8 mouse cellular contexts compared by ENCODE assay signal in the genomic region with DNA sequence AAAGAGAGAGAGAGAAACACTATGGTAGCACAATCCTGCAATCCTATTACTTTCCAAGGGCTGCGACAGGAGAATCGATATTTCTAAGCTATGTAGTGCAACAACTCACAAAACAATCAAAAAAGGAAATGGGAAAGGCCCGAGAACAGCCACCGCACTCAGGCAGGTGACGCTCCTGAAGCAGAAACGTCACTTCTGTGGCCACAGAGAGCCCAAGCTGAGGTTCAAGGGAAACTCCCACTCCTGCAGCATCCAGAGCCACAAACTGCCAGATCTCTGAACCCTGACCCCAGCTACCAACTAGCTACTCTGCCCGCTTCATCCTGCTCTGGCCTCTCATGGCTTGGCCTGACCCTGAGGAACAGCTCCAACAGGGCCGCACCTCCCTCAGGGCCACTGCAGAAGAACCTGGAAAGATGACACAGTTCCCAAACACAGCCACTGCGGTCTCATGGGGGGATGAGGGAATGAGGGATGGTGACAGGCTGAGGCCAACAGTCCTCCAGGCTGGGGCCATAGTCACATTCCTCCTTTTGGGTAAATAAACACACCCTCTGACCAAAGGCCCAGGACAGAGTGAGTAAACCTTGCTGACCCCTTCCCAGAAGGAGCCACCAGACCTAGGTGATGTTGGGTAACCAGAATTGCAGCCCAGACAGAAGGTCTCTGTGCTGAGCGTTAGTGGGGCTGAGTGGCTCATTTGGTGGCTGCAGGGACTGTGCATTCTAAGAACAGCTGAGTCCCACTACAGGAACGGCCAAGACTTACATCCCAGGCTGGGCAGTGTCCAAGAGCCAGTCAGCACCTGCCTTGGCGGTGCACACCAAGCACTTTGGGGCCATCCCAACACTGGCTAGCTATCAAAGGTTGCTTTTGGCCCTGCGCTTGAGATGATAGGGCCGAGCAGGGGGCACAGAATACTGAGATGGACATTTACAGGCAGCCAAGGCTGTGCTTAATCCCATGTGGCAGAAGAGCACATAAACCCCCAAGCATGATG. TPM values are rescaled to one million over a fixed set of nuclear protein-coding genes. Genes with fewer than 3 reads are reported as not detected.
DNase-seq lines count a peak whose midpoint lies in the region; ATAC-seq and TF ChIP-seq lines count a peak whose summit lies in the region.

No protein-coding gene starts in this region.

- WGBS in heart, embryonic 10.5 days: 65% methylated on average over 14 of the region's 14 CpGs
- 60% methylated on average over 14 of the region's 14 CpGs for WGBS in liver, embryonic 16.5 days (ENCODE audit: insufficient replicate concordance)

- no peak for TF ChIP-seq CTCF in left cerebral cortex, adult 2 months (IDR thresholded peaks at IDR 0.05)

- intact Hi-C loops in left cerebral cortex, adult 2 months (cut with DNase I): no loop called here

- DNase-seq in left cerebral cortex, adult 2 months (ENCODE audit: extremely low spot score in 1 of 2, low spot score in 2 of 2): no peak
- DNase-seq in left cerebral cortex, adult 9 months (ENCODE audit: low spot score in 2 of 2): no peak
- no peak for DNase-seq in heart, embryonic 10.5 days (ENCODE audit: low spot score)
- no peak for DNase-seq in urinary bladder, postnatal 10 days (ENCODE audit: low spot score)
- no peak for DNase-seq in adrenal gland, postnatal 4 days (ENCODE audit: low spot score in 2 of 2)
- no peak for DNase-seq in MN1 (ENCODE audit: low spot score)

- peak overlapping the region; percentile 78; the same call in 1 of the 2 replicates for H3K27ac ChIP-seq in left cerebral cortex, adult 2 months
- 0 out of 2 replicates have a peak overlapping the region, but pooled peaks have one; percentile 60 for H3K27ac ChIP-seq in brown adipose tissue, adult 24 weeks (replicated peaks; ENCODE audit: low read depth, low read length)
- peak overlapping the region; percentile 88 for H3K27ac ChIP-seq in heart, embryonic 10.5 days
- peak overlapping the region; percentile 82 for H3K27ac ChIP-seq in liver, embryonic 16.5 days (ENCODE audit: low read length)

- peak; percentile 76 for ATAC-seq in liver, embryonic 16.5 days (ENCODE audit: low read depth)

- peaks cover 30% of the 10 kb centered on the region for H3K4me1 ChIP-seq in brown adipose tissue, adult 24 weeks (ENCODE audit: control insufficient read depth, insufficient read depth, insufficient read length, low read length)
- peaks cover 54% of the 10 kb centered on the region for H3K4me1 ChIP-seq in heart, embryonic 10.5 days
- peaks cover 25% of the 10 kb centered on the region for H3K4me1 ChIP-seq in liver, embryonic 16.5 days (ENCODE audit: control insufficient read depth, low read depth, low read length)

- no peaks in the 10 kb centered on the region for H3K9me3 ChIP-seq in heart, embryonic 10.5 days
- H3K9me3 ChIP-seq in liver, embryonic 16.5 days (replicated peaks; ENCODE audit: control insufficient read depth, low read length): no peaks in the 10 kb centered on the region

- H3K4me2 ChIP-seq in liver, embryonic 16.5 days (ENCODE audit: low read depth, low read length): peak overlapping the region; percentile 68; the same call in 1 of the 2 replicates

- peaks cover 4% of the 10 kb centered on the region for H3K36me3 ChIP-seq in heart, embryonic 10.5 days
- H3K36me3 ChIP-seq in liver, embryonic 16.5 days (ENCODE audit: control insufficient read depth, insufficient read depth): no peaks in the 10 kb centered on the region

- no peak overlapping the region for H3K9ac ChIP-seq in liver, embryonic 16.5 days (ENCODE audit: low read depth, low read length)

- no peak overlapping the region for H3K4me3 ChIP-seq in left cerebral cortex, adult 2 months
- H3K4me3 ChIP-seq in brown adipose tissue, adult 24 weeks (ENCODE audit: insufficient read depth, low read depth, low read length): no peak overlapping the region
- H3K4me3 ChIP-seq in heart, embryonic 10.5 days: peak overlapping the region; percentile 69
- H3K4me3 ChIP-seq in liver, embryonic 16.5 days (ENCODE audit: low read depth, low read length): no peak overlapping the region

- H3K27me3 ChIP-seq in heart, embryonic 10.5 days (ENCODE audit: insufficient read depth, poor library complexity, severe bottlenecking): peaks cover 52% of the 10 kb centered on the region
- peaks cover 17% of the 10 kb centered on the region for H3K27me3 ChIP-seq in liver, embryonic 16.5 days (ENCODE audit: control insufficient read depth, insufficient read depth, low read depth, low read length)

RNA-seq across cellular contexts. Expression of a gene that starts 1.2 kb away (rescaled TPM):
- 100 to 1,000 TPM; 131 to 151 TPM for total RNA-seq in left cerebral cortex, adult 2 months (2021)
- polyA plus RNA-seq in brown adipose tissue, adult 24 weeks (2012; ENCODE audit: insufficient read depth, insufficient read length, missing spikeins): 12.9 and 13.5 TPM in 2 replicates
- 3.5 and 5.6 TPM in 2 replicates for polyA plus RNA-seq in heart, embryonic 10.5 days (2016; fragmentation: Nextera tagmentation; extraction: Ambion mirVana)
- polyA plus RNA-seq in liver, embryonic 16.5 days (2015; fragmentation: Nextera tagmentation; extraction: Ambion mirVana): 1.2 and 2.7 TPM in 2 replicates
- total RNA-seq in adrenal gland, postnatal 4 days (2021): 10 to 100 TPM; 26.5 to 27.3 TPM

RNA-seq across cellular contexts. Expression of a gene that starts 32.4 kb away (rescaled TPM):
- 10 to 100 TPM; 16.2 to 16.5 TPM for total RNA-seq in left cerebral cortex, adult 2 months (2021)
- polyA plus RNA-seq in brown adipose tissue, adult 24 weeks (2012; ENCODE audit: insufficient read depth, insufficient read length, missing spikeins): 34.5 and 46.5 TPM in 2 replicates
- polyA plus RNA-seq in heart, embryonic 10.5 days (2016; fragmentation: Nextera tagmentation; extraction: Ambion mirVana): 57.2 and 99.3 TPM in 2 replicates
- polyA plus RNA-seq in liver, embryonic 16.5 days (2015; fragmentation: Nextera tagmentation; extraction: Ambion mirVana): 12.4 and 14.0 TPM in 2 replicates
- total RNA-seq in adrenal gland, postnatal 4 days (2021): 10 to 100 TPM; 17.1 to 19.5 TPM

RNA-seq across cellular contexts. Expression of a gene that starts 57.1 kb away (rescaled TPM):
- total RNA-seq in left cerebral cortex, adult 2 months (2021): 10 to 100 TPM; 19.7 to 21.5 TPM
- 36.7 and 42.7 TPM in 2 replicates for polyA plus RNA-seq in brown adipose tissue, adult 24 weeks (2012; ENCODE audit: insufficient read depth, insufficient read length, missing spikeins)
- 175 and 207 TPM in 2 replicates for polyA plus RNA-seq in heart, embryonic 10.5 days (2016; fragmentation: Nextera tagmentation; extraction: Ambion mirVana)
- polyA plus RNA-seq in liver, embryonic 16.5 days (2015; fragmentation: Nextera tagmentation; extraction: Ambion mirVana): 84.7 and 89.5 TPM in 2 replicates
- 10 to 100 TPM; 69.9 to 72.6 TPM for total RNA-seq in adrenal gland, postnatal 4 days (2021)
